Mouse (Mus musculus) cerebellum, adult 2 months (tissue): Measurements from ENCODE around the gene Serpine1. TPM values are rescaled to one million over a fixed set of nuclear protein-coding genes. Genes with fewer than 3 reads are reported as not detected.

Experiments used
- DNase-seq, 2 experiments: peaks; one replicate each; pipeline ENCODE4 v3.0.0; 2021
- H3K27ac ChIP-seq: fragments of 200-500 bp; 2 replicates; pipeline ENCODE4 v1.5.1; 2012; ENCODE audit warnings: low read length, control low read depth, inconsistent platforms; ENCODE audit not compliant: insufficient read depth
- H3K27me3 ChIP-seq: fragments of 200-500 bp; 2 replicates; pipeline ENCODE4 v1.6.1; 2012; ENCODE audit warnings: inconsistent platforms, mild to moderate bottlenecking, low read length, moderate library complexity; ENCODE audit not compliant: control insufficient read depth, insufficient read depth
- H3K4me1 ChIP-seq: fragments of 200-500 bp; 2 replicates; pipeline ENCODE4 v1.6.1; 2011; ENCODE audit warnings: low read length; ENCODE audit not compliant: control insufficient read depth, insufficient read depth
- H3K4me3 ChIP-seq: fragments of 200-500 bp; replicated peaks from 2 replicates; pipeline ENCODE3; 2011; ENCODE audit warnings: mild to moderate bottlenecking, low read depth, low read length, control low read depth; ENCODE audit not compliant: insufficient read depth
- CTCF ChIP-seq: fragments of 200-500 bp; IDR thresholded peaks from 2 replicates; pipeline ENCODE4 v1.5.1; 2011; ENCODE audit warnings: low read depth, mild to moderate bottlenecking, control low read depth, low read length, moderate library complexity, borderline replicate concordance; ENCODE audit not compliant: insufficient read depth
- POLR2A ChIP-seq: fragments of 200-500 bp; IDR thresholded peaks from 2 replicates; pipeline ENCODE4 v1.6.1; 2011; ENCODE audit warnings: low read length, control low read depth, borderline replicate concordance; ENCODE audit not compliant: insufficient read depth
- WGBS: fragments of 180-500 bp; shearing (Covaris S2); methylation state at CpG from one replicate; pipeline ENCODE4 v1.1.7; 2018; 5-methylcytosine and 5-hydroxymethylcytosine counted together
- polyA plus RNA-seq: library from polyadenylated mRNA; depleted of rRNA; stranded (reverse); fragments of >200 nt; gene quantifications from 2 replicates; pipeline ENCODE4 v1.2.3, GENCODE M21; 2012; rRNA removed

The Serpine1 gene
- polyA plus RNA-seq, 1 experiment, result 0.38 TPM

- Histone ChIP-seq H3K27ac (no peak overlapping the region), H3K27me3 (no peaks in the 10 kb centered on the region), H3K4me1 (no peaks in the 10 kb centered on the region), H3K4me3 (no peak overlapping the region)
- 56% methylated on average over 3 of the region's 3 CpGs for WGBS
- TF ChIP-seq POLR2A, result no peak
- no peak for DNase-seq
Measured at GRCm38 (mm10) chr5:137024318-137024717, 47.8 kb downstream of the Serpine1 start.

GRCm38 (mm10) chr5:137015913-137016312 lies 56.2 kb downstream of the Serpine1 start:
- 89% methylated on average over 3 of the region's 3 CpGs for WGBS
- Histone ChIP-seq H3K27me3 (no peaks in the 10 kb centered on the region), H3K4me3 (no peak overlapping the region), H3K4me1 (no peaks in the 10 kb centered on the region), H3K27ac (no peak overlapping the region)
- DNase-seq, result no peak
- no peak for TF ChIP-seq POLR2A
- no peak for TF ChIP-seq CTCF

GRCm38 (mm10) chr5:137012401-137012950 lies 59.6 kb downstream of the Serpine1 start:
- Histone ChIP-seq H3K4me1 (no peaks in the 10 kb centered on the region), H3K4me3 (no peak overlapping the region), H3K27ac (no peak overlapping the region), H3K27me3 (no peaks in the 10 kb centered on the region)
- DNase-seq, result no peak
- WGBS, result 76% methylated on average over 15 of the region's 15 CpGs
- TF ChIP-seq POLR2A (no peak), CTCF (no peak)

Other genes with a start within 250 kb of the Serpine1 start
- 3.2 and 4.0 TPM in 2 replicates for gene Col26a1, start 189.1 kb downstream of the Serpine1 start, polyA plus RNA-seq
- 58.7 and 63.1 TPM in 2 replicates for gene Ift22, start 164.1 kb downstream of the Serpine1 start, polyA plus RNA-seq
- gene Fis1, start 119.0 kb downstream of the Serpine1 start, polyA plus RNA-seq, result 408 and 473 TPM in 2 replicates
- 0.21 and 0.25 TPM in 2 replicates for gene Cldn15, start 105.7 kb downstream of the Serpine1 start, polyA plus RNA-seq
- gene Plod3, start 85.2 kb downstream of the Serpine1 start, polyA plus RNA-seq, result 38.6 and 39.7 TPM in 2 replicates
- 86.8 and 95.4 TPM in 2 replicates for gene Znhit1, start 84.2 kb downstream of the Serpine1 start, polyA plus RNA-seq
- gene Vgf, start 45.9 kb downstream of the Serpine1 start, polyA plus RNA-seq, result 62.1 and 65.4 TPM in 2 replicates
- gene Ap1s1, start 26.1 kb downstream of the Serpine1 start, polyA plus RNA-seq, result 147 and 168 TPM in 2 replicates
- 1.9 TPM in 2 replicates for gene Trim56, start 43.9 kb upstream of the Serpine1 start, polyA plus RNA-seq
- gene Muc3, start 77.1 kb upstream of the Serpine1 start, polyA plus RNA-seq, result not detected in 2 replicates
- 27.1 and 36.4 TPM in 2 replicates for gene Muc3a, start 140.1 kb upstream of the Serpine1 start, polyA plus RNA-seq
- gene Ache, start 215.3 kb upstream of the Serpine1 start, polyA plus RNA-seq, result 155 and 165 TPM in 2 replicates
- 27.9 and 28.2 TPM in 2 replicates for gene Ufsp1, start 222.4 kb upstream of the Serpine1 start, polyA plus RNA-seq
- 208 and 224 TPM in 2 replicates for gene Srrt, start 235.4 kb upstream of the Serpine1 start, polyA plus RNA-seq
- gene Trip6, start 242.1 kb upstream of the Serpine1 start, polyA plus RNA-seq, result 10.3 and 11.0 TPM in 2 replicates